Mouse (Mus musculus) induced T-regulatory cell, adult 2 months (primary cell): ENCODE data around the gene Actr3b.
"Not testable (repeated sequence)": the region's sequence is repeated elsewhere in the genome, so short reads cannot be mapped to it uniquely, and the experiment has no call there.

Experiments
- DNase-seq: peaks from one replicate; pipeline ENCODE4 v3.0.0-alpha.2; 2012; ENCODE audit warnings: low read depth

The Actr3b gene

GRCm38 (mm10) chr5:25759460-25760409 lies at the start of gene Actr3b:
Gene Actr3b (plus strand): TSS chr5:25759997.
- DNase-seq: peak; percentile 85

- peak; percentile 47 for DNase-seq
Observed at GRCm38 (mm10) chr5:25713001-25713706, 46.6 kb upstream of the Actr3b start.

GRCm38 (mm10) chr5:25719390-25719789 lies 40.4 kb upstream of the Actr3b start:
- DNase-seq: no peak

- no peak for DNase-seq
Observed at GRCm38 (mm10) chr5:25723016-25723415, 36.8 kb upstream of the Actr3b start.

- DNase-seq: no peak
Observed at GRCm38 (mm10) chr5:25724134-25724675, 35.6 kb upstream of the Actr3b start.

GRCm38 (mm10) chr5:25734318-25734717 lies 25.5 kb upstream of the Actr3b start:
- peak; percentile 53 for DNase-seq

GRCm38 (mm10) chr5:25735861-25736260 lies 23.9 kb upstream of the Actr3b start:
- DNase-seq: no peak

- no peak for DNase-seq
Observed at GRCm38 (mm10) chr5:25738448-25738847, 21.3 kb upstream of the Actr3b start.

GRCm38 (mm10) chr5:25738902-25739301 lies 20.9 kb upstream of the Actr3b start:
- DNase-seq: not testable (repeated sequence)

GRCm38 (mm10) chr5:25747904-25748303 lies 11.9 kb upstream of the Actr3b start:
- no peak for DNase-seq

GRCm38 (mm10) chr5:25748613-25749012 lies 11.2 kb upstream of the Actr3b start:
- DNase-seq: no peak

GRCm38 (mm10) chr5:25751552-25751951 lies 8.2 kb upstream of the Actr3b start:
- no peak for DNase-seq

GRCm38 (mm10) chr5:25752862-25753261 lies 6.9 kb upstream of the Actr3b start:
- DNase-seq: no peak

GRCm38 (mm10) chr5:25753556-25754235 lies 6.1 kb upstream of the Actr3b start:
- DNase-seq: no peak

- DNase-seq: no peak
Observed at GRCm38 (mm10) chr5:25754236-25754766, 5.5 kb upstream of the Actr3b start.

GRCm38 (mm10) chr5:25760410-25760832 lies 624 bp downstream of the Actr3b start:
- peak; percentile 51 for DNase-seq

- DNase-seq: peak; percentile 4
Observed at GRCm38 (mm10) chr5:25760871-25761270, 1.1 kb downstream of the Actr3b start.

- no peak for DNase-seq
Observed at GRCm38 (mm10) chr5:25761850-25762249, 2.1 kb downstream of the Actr3b start.

- DNase-seq: no peak
Observed at GRCm38 (mm10) chr5:25769006-25769405, 9.2 kb downstream of the Actr3b start.

GRCm38 (mm10) chr5:25769406-25769805 lies 9.6 kb downstream of the Actr3b start:
- no peak for DNase-seq

GRCm38 (mm10) chr5:25772456-25772855 lies 12.7 kb downstream of the Actr3b start:
- DNase-seq: no peak
